12 mouse cellular contexts compared by ENCODE assay signal in the genomic region with DNA sequence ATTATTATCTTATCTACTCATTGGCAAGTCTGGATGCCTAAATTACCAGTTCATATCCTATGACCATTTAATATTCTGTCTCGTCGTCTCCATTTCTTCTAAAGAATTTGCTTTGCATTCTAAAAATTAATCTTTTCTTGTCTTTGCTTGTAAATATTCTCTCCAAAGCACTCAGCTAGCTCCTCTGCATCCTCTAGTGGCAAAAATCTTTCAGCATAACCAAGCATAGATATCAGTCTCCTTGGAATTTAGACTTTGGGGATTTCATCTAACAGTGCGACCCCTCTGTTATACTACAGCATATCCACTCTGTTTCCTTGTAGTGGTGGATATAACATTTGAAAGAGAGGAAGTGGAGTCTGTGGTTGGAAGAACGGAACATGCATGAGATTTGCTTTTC.
"Had no signal": no experiment of that assay in that cellular context is flagged by ENCODE, and none has a peak within 500 bp of the region (broad histone marks: within the 10 kb centered on the region; RNA-seq: fewer than 3 reads in every experiment).

No protein-coding gene starts in this region.

- H3K36me3 ChIP-seq: liver, embryonic 13.5 days; lung, embryonic 15.5 days; midbrain, embryonic 10.5 days; midbrain, embryonic 13.5 days; neural tube, embryonic 13.5 days had no signal

- ATAC-seq: intestine, postnatal 0 days; midbrain, embryonic 13.5 days had no signal

- H3K27ac ChIP-seq: kidney, postnatal 0 days; liver, embryonic 13.5 days; lung, embryonic 15.5 days; midbrain, embryonic 10.5 days; midbrain, embryonic 13.5 days; neural tube, embryonic 13.5 days had no signal

- H3K4me1 ChIP-seq: liver, embryonic 13.5 days; lung, embryonic 15.5 days; megakaryocyte, embryonic 14.5 days; midbrain, embryonic 10.5 days; midbrain, embryonic 13.5 days; neural tube, embryonic 13.5 days had no signal

- H3K9ac ChIP-seq: liver, embryonic 13.5 days; lung, embryonic 15.5 days; midbrain, embryonic 13.5 days; neural tube, embryonic 13.5 days had no signal

- H3K9me3 ChIP-seq: liver, embryonic 13.5 days; lung, embryonic 15.5 days; megakaryocyte, embryonic 14.5 days; midbrain, embryonic 10.5 days; midbrain, embryonic 13.5 days; neural tube, embryonic 13.5 days had no signal

- DNase-seq: kidney, adult 2 months; kidney, postnatal 25 days; liver, embryonic 13.5 days; lung, postnatal 10 days; lung, postnatal 36 days had no signal

- H3K4me3 ChIP-seq: liver, embryonic 13.5 days; lung, embryonic 15.5 days; megakaryocyte, embryonic 14.5 days; midbrain, embryonic 10.5 days; midbrain, embryonic 13.5 days; neural tube, embryonic 13.5 days had no signal

- H3K4me2 ChIP-seq: liver, embryonic 13.5 days; lung, embryonic 15.5 days; midbrain, embryonic 13.5 days; neural tube, embryonic 13.5 days had no signal

- H3K27me3 ChIP-seq: liver, embryonic 13.5 days; lung, embryonic 15.5 days; megakaryocyte, embryonic 14.5 days; midbrain, embryonic 13.5 days; neural tube, embryonic 13.5 days had no signal
